Mouse (Mus musculus) retina, postnatal 1 day (tissue): ENCODE results near the gene Zbtb12.
"Not testable (repeated sequence)": the region's sequence is repeated elsewhere in the genome, so short reads cannot be mapped to it uniquely, and the experiment has no call there.

Experiments used
- DNase-seq: peaks from one replicate; pipeline ENCODE4 v3.0.0-alpha.2; 2012

The Zbtb12 gene

DNA sequence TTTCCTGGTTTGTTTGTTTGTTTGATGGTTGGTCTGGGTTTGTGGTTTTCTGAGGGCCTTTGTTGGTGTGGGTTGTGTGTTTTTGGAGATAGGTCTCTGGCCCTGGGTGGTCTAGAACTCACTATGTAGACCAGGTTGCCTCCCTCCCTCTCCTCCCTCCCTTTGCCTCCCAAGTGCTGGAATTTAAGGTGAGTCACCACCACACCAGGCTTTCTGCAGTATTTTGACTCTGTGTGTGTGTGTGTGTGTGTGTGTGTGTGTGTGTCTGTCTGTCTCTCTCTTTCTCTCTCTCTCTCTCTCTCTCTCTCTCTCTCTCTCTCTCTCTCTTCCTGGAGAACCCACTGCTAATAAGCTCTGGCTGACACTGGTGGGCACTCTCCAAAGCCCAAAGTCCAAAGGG is 1.9 kb downstream of the Zbtb12 start:
- DNase-seq = no peak

GRCm38 (mm10) chr17:34881683-34882310 is 2.5 kb downstream of the Zbtb12 start, which contains the start of gene Gm20547:
Gene Gm20547 (minus strand): TSS chr17:34882042.
- DNase-seq = no peak

- no peak for DNase-seq
Measured at GRCm38 (mm10) chr17:34883332-34883731, 4.0 kb downstream of the Zbtb12 start.

DNA sequence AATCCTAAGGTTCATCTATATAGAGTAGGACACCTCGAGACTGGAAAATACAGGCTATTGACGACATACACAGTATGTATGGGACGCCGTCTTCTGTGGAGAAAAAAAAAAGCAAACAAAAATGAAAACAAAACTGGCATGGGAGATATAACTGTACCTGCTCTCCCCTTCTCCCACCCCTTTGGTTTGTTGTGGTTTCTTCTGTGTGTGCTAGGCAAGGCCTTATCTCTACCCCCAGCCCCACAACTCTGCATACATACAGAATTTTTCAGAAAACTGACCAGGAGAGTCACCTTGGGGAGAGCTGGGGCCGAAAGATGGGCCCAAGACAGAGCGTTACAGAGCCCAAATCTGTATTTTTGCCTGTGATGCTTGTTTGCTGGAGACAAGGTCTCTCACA is 5.4 kb downstream of the Zbtb12 start:
- no peak for DNase-seq

GRCm38 (mm10) chr17:34885615-34886014 is 6.3 kb downstream of the Zbtb12 start:
- DNase-seq = no peak

- no peak for DNase-seq
Measured at GRCm38 (mm10) chr17:34887942-34888341, 8.7 kb downstream of the Zbtb12 start.

DNA sequence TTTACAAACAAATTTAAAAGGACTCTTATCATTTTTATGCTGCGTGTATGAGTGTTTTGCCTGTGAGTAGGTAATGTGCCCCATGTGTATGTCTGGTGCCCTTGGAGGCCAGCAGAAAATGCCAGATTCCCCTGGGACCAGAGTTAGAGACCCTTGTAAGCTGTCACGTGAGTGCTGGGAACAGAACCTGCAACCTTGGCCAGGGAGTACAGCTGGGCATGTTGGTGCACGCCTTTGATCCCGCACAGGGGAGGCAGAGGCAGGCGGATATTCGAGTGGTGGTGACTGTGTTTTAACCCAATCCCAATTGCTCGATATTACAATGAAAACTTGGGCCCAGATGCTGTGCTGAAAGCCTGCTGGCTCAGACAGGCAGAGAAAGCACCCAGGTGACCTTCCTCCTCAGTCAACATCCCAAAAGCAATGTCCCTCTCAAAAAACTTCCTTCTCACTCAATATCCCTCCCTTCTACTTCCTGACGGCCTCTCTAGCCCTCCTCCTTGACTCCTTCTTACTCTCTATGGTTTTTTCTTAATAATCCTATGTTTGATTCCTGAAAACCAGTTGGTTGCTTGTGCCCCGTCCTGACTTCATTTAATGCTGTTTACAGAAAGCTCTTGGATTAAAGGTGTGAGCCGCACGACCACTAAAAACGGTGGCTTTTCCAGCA is 10.9 kb downstream of the Zbtb12 start:
- DNase-seq = no peak

DNA sequence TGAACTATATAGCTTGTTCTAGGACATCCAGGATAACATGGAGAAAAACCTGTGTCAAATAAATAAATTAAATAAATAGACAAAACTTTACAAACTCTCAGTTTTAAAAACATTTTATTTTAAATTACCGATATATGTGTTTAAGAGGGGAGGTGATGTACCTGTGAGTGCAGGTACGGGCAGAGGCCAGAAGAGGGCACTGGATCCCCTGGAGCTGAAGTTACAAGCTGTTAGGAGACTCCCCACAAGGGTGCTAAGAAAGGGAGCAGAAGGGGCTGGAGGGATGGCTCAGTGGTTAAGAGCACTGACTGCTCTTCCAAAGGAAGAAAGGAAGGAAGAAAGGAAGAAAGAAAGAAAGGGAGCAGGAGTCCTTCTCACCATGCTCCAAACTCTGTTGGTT is 12.1 kb downstream of the Zbtb12 start:
- no peak for DNase-seq

DNA sequence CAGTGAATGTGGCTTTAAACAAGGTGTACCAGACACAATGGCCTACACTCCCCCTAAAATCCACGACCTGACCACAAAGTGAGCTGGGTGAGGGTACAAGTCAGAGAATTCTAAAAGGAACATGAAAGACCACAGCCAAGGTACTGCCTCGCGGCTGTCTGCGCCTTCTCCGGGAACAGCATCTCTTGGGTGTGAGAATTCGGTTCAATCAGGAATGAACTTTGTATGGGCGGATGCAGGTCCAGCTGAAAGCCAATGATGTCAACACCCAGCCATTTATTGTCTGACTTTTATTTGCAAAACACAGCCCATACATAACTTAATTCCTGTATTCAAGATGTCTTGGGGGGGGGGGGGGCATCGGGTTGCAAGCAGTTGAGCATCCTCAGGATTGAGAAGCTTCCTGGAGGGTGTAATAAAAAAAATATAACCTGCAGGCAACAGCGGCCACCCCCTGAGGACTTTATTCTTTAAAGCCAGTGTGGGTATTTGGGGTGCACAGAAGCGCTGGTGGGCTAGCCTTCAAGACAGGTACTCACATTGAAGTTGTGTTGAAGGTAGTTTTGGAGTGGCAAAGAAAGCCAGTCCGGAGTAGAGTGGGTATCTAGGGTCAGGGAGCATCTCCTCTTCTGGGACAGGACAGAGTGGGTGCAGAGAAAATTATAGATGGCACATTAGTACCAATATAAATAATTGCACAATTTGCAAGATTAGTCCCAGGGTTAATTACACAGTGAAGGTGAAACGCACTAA is 14.0 kb downstream of the Zbtb12 start:
- DNase-seq = no peak

- DNase-seq = peak; percentile 99
Measured at GRCm38 (mm10) chr17:34894074-34894597, 14.9 kb downstream of the Zbtb12 start.

DNA sequence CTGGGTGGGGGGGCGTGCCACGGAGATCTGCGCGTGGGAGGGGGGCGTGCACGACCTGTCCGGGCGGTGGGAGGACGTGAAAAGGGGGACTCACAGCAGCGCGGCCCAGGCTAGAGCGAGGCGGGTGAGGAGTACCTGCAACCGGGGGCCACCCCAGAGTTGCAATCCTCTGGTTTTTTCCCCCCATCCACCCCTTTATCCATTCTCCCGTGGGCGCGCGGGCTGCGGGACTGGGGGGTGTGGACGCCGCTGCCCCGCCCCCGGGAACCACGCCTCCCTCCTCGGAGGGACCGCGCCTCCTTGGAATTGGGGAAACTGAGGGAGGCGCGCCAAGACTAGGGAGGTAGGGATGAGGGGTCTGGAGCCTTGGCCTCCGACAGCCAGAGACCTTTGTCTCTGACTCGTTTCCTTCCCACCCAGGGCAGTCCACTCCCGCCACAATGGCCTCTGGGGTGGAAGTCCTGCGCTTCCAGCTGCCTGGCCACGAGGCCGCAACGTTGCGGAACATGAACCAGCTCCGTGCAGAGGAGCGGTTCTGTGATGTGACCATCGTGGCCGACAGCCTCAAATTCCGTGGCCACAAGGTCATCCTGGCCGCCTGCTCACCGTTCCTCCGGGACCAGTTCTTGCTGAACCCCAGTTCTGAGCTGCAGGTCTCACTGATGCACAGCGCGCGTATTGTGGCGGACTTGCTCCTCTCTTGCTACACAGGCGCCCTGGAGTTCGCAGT is 15.7 kb downstream of the Zbtb12 start:
- no peak for DNase-seq

DNA sequence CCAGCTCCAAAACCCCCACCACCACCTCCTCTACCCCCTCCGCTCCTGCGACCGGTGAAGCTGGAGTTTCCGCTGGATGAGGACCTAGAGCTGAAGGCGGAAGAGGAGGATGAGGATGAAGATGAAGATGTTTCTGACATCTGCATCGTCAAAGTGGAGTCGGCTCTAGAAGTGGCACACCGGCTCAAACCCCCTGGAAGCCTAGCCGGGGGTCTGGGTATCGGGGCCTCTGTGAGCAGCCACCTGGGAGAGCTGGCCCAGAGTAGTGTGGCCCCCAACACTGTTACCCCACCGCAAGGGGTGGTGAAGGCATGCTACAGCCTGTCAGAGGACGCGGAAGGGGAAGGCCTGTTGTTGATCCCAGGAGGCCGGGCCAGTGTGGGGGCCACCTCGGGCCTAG is 16.4 kb downstream of the Zbtb12 start:
- no peak for DNase-seq

GRCm38 (mm10) chr17:34896366-34896765 is 17.1 kb downstream of the Zbtb12 start:
- DNase-seq = peak; percentile 10

DNA sequence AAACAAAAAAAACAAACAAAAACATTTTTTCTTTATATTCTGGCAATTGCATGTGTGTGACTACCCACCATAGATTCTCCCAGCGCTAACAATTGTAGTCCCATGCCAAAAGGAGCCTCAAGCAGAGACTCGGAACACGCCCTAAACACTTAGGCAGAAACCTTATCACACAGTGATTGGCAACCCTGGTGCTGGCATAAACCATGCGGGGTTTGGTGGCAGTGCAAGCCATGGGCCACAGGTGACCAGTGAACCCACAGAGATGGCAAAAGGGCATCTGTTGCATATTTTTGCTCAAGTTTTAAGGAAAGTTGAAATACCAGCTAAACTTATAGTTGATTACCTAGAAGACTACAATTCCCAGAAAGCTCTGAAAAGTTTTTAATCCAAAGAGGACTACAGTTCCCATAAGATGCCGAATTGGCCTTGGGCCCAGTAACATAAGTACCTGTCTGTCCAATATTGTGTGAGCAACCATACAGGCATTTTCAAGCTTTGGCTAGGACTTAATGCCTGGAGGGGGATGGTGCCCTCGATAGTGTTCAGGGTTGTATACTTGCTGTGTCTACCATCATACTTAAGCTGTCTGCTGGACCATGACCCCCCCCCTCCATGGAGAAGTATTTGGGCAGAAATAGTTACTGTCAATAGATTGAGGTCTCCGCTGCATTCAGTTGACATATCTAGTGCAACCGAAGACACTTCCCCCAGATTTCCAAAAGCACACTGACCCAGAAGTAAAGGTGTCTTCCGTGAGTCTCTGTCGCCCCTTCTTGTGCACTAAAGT is 18.3 kb downstream of the Zbtb12 start:
- DNase-seq = peak; percentile 46

GRCm38 (mm10) chr17:34898160-34898586 is 18.9 kb downstream of the Zbtb12 start, which contains the start of the genes C2 and Ehmt2:
Gene C2 (minus strand): TSS chr17:34898265.
Gene Ehmt2 (plus strand): TSS chr17:34898469.
- DNase-seq = peak; percentile 87

DNA sequence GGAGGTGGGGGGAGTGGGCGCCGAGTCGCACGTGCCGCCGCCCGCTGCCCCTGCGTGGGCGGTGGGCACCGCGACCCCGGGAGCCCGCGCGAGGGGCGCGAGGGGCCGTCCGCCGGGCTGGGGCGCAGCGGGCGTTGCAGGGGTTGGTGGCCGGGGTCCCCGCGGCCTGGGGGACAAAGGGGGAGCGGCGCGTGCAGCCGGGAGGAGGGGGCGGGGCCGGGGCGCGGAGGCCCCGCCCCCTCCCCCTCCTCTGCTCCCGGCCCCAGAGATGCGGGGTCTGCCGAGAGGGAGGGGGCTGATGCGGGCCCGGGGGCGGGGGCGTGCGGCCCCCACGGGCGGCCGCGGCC is 19.4 kb downstream of the Zbtb12 start:
- DNase-seq = peak; percentile 69

DNA sequence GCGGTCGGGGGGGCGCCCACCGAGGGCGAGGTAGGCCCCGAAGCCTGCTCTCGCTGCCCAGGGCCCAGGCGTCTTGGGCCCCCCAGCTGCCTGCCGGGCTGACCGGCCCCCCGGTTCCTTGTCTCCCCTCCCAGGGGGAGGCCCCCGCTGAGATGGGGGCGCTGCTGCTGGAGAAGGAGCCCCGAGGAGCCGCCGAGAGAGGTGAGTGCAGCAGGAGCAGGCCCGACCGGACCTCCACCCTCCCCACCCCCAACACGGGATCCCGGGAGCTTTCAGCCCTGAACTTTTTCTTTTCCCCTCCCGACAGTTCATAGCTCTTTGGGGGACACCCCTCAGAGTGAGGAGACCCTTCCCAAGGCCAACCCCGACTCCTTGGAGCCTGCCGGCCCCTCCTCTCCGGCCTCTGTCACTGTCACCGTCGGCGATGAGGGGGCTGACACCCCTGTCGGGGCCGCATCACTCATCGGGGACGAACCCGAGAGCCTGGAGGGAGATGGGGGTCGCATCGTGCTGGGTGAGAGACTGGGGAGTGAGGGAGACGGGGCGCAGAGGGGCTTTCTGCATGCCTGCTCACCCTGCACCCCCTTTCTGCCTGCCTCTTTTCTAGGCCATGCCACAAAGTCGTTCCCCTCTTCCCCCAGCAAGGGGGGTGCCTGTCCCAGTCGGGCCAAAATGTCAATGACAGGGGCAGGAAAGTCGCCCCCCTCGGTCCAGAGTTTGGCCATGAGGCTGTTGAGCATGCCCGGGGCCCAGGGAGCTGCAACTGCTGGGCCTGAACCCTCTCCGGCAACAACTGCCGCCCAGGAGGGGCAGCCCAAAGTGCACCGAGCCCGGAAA is 20.0 kb downstream of the Zbtb12 start:
- DNase-seq = peak; percentile 42

GRCm38 (mm10) chr17:34899890-34900243 is 20.6 kb downstream of the Zbtb12 start:
- peak; percentile 43 for DNase-seq

- not testable (repeated sequence) for DNase-seq
Measured at GRCm38 (mm10) chr17:34900826-34901225, 21.5 kb downstream of the Zbtb12 start.

DNA sequence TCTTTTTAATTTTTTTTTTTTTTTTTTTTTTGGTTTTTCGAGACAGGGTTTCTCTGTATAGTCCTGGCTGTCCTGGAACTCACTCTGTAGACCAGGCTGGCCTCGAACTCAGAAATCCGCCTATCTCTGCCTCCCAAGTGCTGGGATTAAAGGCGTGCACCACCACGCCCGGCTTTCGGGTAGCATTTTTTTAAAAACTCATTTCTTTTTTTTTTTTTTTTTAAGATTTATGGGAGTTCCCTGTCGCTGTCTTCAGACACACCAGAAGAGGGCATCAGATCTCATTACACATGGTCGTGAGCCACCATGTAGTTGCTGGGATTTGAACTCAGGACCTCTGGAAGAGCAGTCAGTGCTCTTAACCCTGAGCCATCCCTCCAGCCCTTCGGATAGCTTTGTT is 22.7 kb downstream of the Zbtb12 start:
- DNase-seq = not testable (repeated sequence)

DNA sequence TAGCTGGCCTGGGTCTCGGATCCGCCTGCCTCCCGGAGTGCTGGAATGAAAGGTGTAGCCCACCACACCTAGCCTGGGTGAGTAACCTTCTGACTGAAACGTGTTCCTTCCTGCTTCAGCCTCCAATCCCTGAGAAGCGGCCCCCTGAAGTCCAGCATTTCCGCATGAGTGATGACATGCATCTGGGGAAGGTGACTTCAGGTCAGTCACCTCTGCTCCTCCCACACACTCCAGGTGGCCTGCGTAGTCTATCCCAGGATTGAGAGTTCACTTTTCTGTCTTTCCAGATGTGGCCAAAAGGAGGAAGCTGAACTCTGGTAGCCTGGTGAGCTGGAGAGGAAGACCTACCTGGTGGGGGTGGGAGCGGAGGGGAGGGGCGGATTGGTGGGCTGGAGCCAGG is 23.6 kb downstream of the Zbtb12 start:
- DNase-seq = no peak
